Mouse (Mus musculus) megakaryocyte progenitor cell, adult 5-6 weeks (primary cell): ENCODE results near the gene Olfr917. TPM values are rescaled to one million over a fixed set of nuclear protein-coding genes. Genes with fewer than 3 reads are reported as not detected.

Experiments
- ATAC-seq: replicated peaks from 2 replicates; pipeline ENCODE4 v1.8.0; 2016; ENCODE audit warnings: mild to moderate bottlenecking, moderate TSS enrichment, inconsistent platforms; ENCODE audit not compliant: poor library complexity
- total RNA-seq, 2 experiments: library from RNA; stranded (forward) in 1 of 2; stranded (reverse) in 1 of 2; fragments of 157-497, 149-512 nt in 1 of 2; fragments of 200-1000 nt in 1 of 2; gene quantifications; 2 replicates each; pipeline versions ENCODE4 v1.2.3 to v1.2.4; 2015 to 2017

The Olfr917 gene
- total RNA-seq (2015): not detected in 2 replicates
- total RNA-seq (2017): not detected in 2 replicates

- ATAC-seq: no peak
Measured at GRCm38 (mm10) chr9:38665742-38666141, at the start of gene Olfr917. Gene Olfr917 (minus strand): TSS chr9:38665842.

GRCm38 (mm10) chr9:38674501-38674900 lies 8.9 kb upstream of the Olfr917 start, which contains the start of gene Olfr918:
Gene Olfr918 (minus strand): TSS chr9:38674601.
- ATAC-seq: no peak

GRCm38 (mm10) chr9:38672887-38673286 lies 7.2 kb upstream of the Olfr917 start:
- ATAC-seq: 0 out of 2 replicates have a peak, but pooled peaks have one; percentile 31

GRCm38 (mm10) chr9:38659775-38660174 lies 5.9 kb downstream of the Olfr917 start, which contains the start of gene Olfr916:
Gene Olfr916 (minus strand): TSS chr9:38659875.
- ATAC-seq: no peak

- no peak for ATAC-seq
Measured at GRCm38 (mm10) chr9:38632406-38632805, 33.2 kb downstream of the Olfr917 start.

Other genes starting within 250 kb of the Olfr917 start
- gene Olfr901, start 236.4 kb downstream of the Olfr917 start, total RNA-seq (2015): not detected in 2 replicates
- gene Olfr901, start 236.4 kb downstream of the Olfr917 start, total RNA-seq (2017): not detected in 2 replicates
- not detected in 2 replicates for gene Olfr902, start 218.2 kb downstream of the Olfr917 start, total RNA-seq (2015)
- not detected in 2 replicates for gene Olfr902, start 218.2 kb downstream of the Olfr917 start, total RNA-seq (2017)
- not detected in 2 replicates for gene Olfr904, start 202.7 kb downstream of the Olfr917 start, total RNA-seq (2015)
- not detected in 2 replicates for gene Olfr904, start 202.7 kb downstream of the Olfr917 start, total RNA-seq (2017)
- not detected in 2 replicates for gene Olfr905, start 194.7 kb downstream of the Olfr917 start, total RNA-seq (2015)
- not detected in 2 replicates for gene Olfr905, start 194.7 kb downstream of the Olfr917 start, total RNA-seq (2017)
- gene Olfr906, start 178.8 kb downstream of the Olfr917 start, total RNA-seq (2015): not detected in 2 replicates
- not detected in 2 replicates for gene Olfr906, start 178.8 kb downstream of the Olfr917 start, total RNA-seq (2017)
- gene Olfr907, start 170.0 kb downstream of the Olfr917 start, total RNA-seq (2015): not detected in 2 replicates
- not detected in 2 replicates for gene Olfr907, start 170.0 kb downstream of the Olfr917 start, total RNA-seq (2017)
- gene Olfr911-ps1, start 144.3 kb downstream of the Olfr917 start, total RNA-seq (2015): not detected in 2 replicates
- gene Olfr911-ps1, start 144.3 kb downstream of the Olfr917 start, total RNA-seq (2017): not detected in 2 replicates
- not detected in 2 replicates for gene Olfr910, start 128.0 kb downstream of the Olfr917 start, total RNA-seq (2015)
- not detected in 2 replicates for gene Olfr910, start 128.0 kb downstream of the Olfr917 start, total RNA-seq (2017)
- gene Olfr912, start 85.7 kb downstream of the Olfr917 start, total RNA-seq (2015): not detected in 2 replicates
- not detected in 2 replicates for gene Olfr912, start 85.7 kb downstream of the Olfr917 start, total RNA-seq (2017)
- gene Olfr913, start 73.1 kb downstream of the Olfr917 start, total RNA-seq (2015): not detected in 2 replicates
- gene Olfr913, start 73.1 kb downstream of the Olfr917 start, total RNA-seq (2017): not detected in 2 replicates
- gene Olfr914, start 60.7 kb downstream of the Olfr917 start, total RNA-seq (2015): not detected in 2 replicates
- gene Olfr914, start 60.7 kb downstream of the Olfr917 start, total RNA-seq (2017): not detected in 2 replicates
- gene Olfr916, start 6.0 kb downstream of the Olfr917 start, total RNA-seq (2015): not detected in 2 replicates
- not detected in 2 replicates for gene Olfr916, start 6.0 kb downstream of the Olfr917 start, total RNA-seq (2017)
- gene Olfr918, start 8.8 kb upstream of the Olfr917 start, total RNA-seq (2015): not detected in 2 replicates
- gene Olfr918, start 8.8 kb upstream of the Olfr917 start, total RNA-seq (2017): not detected in 2 replicates
- not detected in 2 replicates for gene Olfr919, start 37.8 kb upstream of the Olfr917 start, total RNA-seq (2015)
- gene Olfr919, start 37.8 kb upstream of the Olfr917 start, total RNA-seq (2017): not detected in 2 replicates
- 24.6 and 29.1 TPM in 2 replicates for gene Vwa5a, start 52.4 kb upstream of the Olfr917 start, total RNA-seq (2015)
- 32.7 and 34.7 TPM in 2 replicates for gene Vwa5a, start 52.4 kb upstream of the Olfr917 start, total RNA-seq (2017)
- gene Olfr920, start 86.5 kb upstream of the Olfr917 start, total RNA-seq (2015): 0.10 and 0.49 TPM in 2 replicates
- gene Olfr920, start 86.5 kb upstream of the Olfr917 start, total RNA-seq (2017): 0.20 TPM in 1 of 2 replicates, not detected in the other
- not detected in 2 replicates for gene Olfr921, start 107.2 kb upstream of the Olfr917 start, total RNA-seq (2015)
- not detected in 2 replicates for gene Olfr921, start 107.2 kb upstream of the Olfr917 start, total RNA-seq (2017)
- not detected in 2 replicates for gene Olfr922, start 148.8 kb upstream of the Olfr917 start, total RNA-seq (2015)
- not detected in 2 replicates for gene Olfr922, start 148.8 kb upstream of the Olfr917 start, total RNA-seq (2017)
- not detected in 2 replicates for gene Olfr923, start 160.7 kb upstream of the Olfr917 start, total RNA-seq (2015)
- gene Olfr923, start 160.7 kb upstream of the Olfr917 start, total RNA-seq (2017): not detected in 2 replicates
- gene Olfr924, start 178.6 kb upstream of the Olfr917 start, total RNA-seq (2015): not detected in 2 replicates
- gene Olfr924, start 178.6 kb upstream of the Olfr917 start, total RNA-seq (2017): not detected in 2 replicates
- gene Olfr26, start 189.2 kb upstream of the Olfr917 start, total RNA-seq (2015): not detected in 2 replicates
- not detected in 2 replicates for gene Olfr26, start 189.2 kb upstream of the Olfr917 start, total RNA-seq (2017)
- not detected in 2 replicates for gene Olfr926, start 211.3 kb upstream of the Olfr917 start, total RNA-seq (2015)
- gene Olfr926, start 211.3 kb upstream of the Olfr917 start, total RNA-seq (2017): not detected in 2 replicates